Mouse (Mus musculus): ENCODE measurements around the gene Sfta2. TPM values are rescaled to one million over a fixed set of nuclear protein-coding genes. Genes with fewer than 3 reads are reported as not detected.

The Sfta2 gene
- not detected in 2 replicates for polyA plus RNA-seq (2012; rRNA removed)

GRCm38 (mm10) chr17:35601249-35601648 is at the start of gene Sfta2:
Gene Sfta2 (plus strand): TSS chr17:35601549.

DNA sequence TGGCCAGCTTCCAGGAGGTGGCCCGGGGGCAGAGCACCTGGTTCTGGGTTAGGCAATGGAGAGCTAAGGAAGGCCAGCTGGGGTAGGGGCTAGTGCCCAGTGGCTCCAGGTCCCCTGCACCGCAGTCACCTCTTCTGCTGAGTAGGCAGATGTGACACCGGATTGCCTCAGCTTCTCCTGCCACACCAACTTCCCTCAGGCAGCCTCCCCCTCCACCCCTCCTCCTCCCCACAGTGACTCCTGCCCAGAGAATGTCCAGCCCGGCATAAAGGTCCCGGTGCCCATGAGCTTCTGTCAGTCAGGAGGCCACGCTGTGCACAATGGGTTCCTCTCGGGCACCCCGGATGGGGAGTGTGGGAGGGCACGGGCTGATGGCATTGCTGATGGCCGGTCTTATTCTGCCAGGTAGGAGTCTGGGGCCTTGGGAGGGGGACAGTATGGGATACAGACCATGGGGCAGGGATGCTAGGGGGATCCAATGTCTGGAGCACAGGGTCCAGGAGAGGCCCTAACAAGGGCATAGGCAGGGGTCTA is 49.4 kb upstream of the Sfta2 start, which contains the start of gene Cdsn:
Gene Cdsn, plus strand, starts transcription at position 248 of the 534 bp plus-strand sequence.

GRCm38 (mm10) chr17:35567150-35567549 is 34.2 kb upstream of the Sfta2 start, which contains the start of gene 2300002M23Rik:
Gene 2300002M23Rik (plus strand): TSS chr17:35567450.

DNA sequence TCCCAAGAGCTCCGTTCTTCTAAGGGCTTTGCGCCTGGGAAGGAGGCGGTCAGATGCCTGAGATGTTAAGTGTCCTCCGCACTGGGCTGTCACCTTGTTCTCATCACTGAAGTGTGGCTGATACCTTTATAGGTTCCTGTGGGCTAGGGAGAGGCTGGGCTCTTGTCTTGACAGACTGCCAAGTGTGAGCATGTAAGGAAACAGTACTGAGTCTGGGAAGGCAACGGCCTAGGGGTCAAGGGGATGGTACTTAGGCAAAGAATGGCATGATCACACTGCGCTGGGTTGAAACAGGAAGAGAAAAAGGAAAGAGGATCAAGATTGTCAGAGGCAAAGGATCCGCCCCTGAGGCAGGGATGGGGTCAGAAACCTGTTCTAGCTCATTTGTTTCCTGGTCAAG is 25.2 kb downstream of the Sfta2 start, which contains the start of gene Gm9573:
Gene Gm9573, minus strand, starts transcription at position 101 of the 400 bp plus-strand sequence.

DNA sequence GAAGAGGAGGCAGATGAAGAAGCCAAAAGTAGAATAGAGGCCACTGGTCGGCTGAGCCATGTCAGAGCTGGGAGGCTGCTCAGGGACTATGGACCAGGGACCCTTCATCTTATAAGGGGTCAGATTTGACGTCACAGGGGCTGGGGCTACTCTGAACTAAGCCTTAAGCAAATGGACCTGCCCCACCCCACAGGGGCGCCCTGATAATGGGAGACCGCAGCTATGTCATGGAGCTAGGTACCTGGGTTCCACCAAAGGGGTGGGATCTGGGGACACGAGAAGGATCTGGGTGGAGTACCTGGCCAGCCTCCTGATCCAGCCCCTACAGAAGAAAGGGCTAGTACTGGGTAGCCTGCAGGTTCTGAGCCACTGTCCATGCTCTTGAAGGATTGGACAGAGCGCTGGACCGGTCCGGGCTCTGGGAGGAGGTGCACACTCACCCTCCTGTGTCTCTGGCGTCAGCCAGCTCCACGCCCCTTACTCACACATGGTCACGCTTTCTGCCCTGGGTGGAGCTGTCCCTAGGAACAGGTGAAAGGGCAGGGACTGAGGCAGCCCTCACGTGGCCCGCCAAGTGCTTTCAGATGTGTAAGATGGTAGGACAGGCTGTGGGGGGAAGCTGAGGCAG is 42.4 kb downstream of the Sfta2 start, which contains the start of gene Mucl3:
Gene Mucl3, minus strand, starts transcription at position 87 of the 628 bp plus-strand sequence.

DNA sequence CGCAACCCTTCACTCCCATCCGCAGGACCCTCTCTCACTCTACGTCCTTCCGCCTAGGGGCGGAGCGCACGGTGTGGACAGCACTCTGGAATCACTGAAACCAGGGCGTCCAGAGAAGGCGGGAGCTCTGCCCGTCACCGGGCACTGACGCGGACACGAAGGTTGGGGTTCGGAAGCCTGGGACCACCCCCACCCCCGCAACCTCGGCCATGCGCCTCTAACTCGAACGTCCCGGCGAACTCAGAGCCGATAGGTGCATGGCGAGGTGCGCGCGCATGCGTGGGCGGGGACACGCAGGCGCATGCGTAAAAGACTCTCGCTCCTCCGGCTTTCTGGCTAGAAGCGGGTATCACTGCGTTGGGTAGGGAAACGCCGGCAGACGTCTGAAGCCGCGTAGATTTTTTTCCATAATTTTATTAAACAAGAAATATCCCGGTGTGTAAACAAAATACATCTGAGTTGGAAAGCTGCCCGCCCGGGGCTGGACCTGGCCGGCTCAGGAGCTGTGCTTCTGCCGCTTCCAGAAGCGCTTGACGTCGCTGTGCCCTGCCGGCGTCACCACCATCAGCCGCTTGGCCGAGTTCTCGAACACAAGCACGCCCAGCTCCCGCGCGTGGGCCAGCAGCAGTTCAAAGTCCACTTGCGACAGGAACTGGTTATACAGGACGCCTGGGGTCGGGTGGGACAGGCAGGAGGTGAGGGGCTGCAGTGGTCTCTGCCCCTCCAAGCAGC is 66.2 kb downstream of the Sfta2 start, which contains the start of gene Vars2:
Gene Vars2, minus strand, starts transcription at position 259 of the 732 bp plus-strand sequence.

DNA sequence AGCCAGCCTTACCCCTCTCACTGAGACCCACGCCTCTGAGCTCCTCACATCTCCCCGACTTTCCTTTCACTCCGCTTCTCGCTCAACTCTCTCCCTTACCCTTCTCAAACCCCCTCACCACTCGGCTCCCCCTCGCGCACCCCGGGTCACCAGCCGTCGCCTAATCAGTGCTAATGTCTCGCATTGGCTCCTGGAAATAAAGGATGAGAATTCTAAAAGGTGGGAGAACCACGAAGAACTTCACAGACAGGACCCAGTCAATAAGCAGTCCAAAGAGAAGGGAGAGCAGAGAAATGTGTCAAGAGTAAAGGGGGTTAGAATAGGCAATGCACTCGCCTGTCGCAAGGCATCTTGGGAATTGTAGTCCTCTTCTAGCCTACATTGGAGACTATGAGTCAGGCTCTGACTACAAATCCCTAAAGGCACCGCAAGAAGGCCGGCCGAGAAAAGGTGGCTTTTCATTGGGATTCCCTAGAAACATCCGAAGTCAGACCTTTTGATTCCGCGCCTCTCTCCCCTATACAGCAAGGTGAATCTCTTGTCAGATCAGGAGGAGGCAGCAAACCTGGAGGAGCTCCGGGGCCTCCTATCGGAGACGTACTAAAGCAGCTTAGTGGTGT is 72.2 kb downstream of the Sfta2 start, which contains the start of gene Gtf2h4:
Gene Gtf2h4, minus strand, starts transcription at position 324 of the 620 bp plus-strand sequence.

Other genes with a start within 250 kb of the Sfta2 start
- 6.6 and 6.8 TPM in 2 replicates for gene H2-Q4, start 221.9 kb upstream of the Sfta2 start, polyA plus RNA-seq (2012; rRNA removed)
- 10.0 and 11.4 TPM in 2 replicates for gene H2-Q6, start 176.7 kb upstream of the Sfta2 start, polyA plus RNA-seq (2012; rRNA removed)
- gene H2-Q7, start 162.4 kb upstream of the Sfta2 start, polyA plus RNA-seq (2012; rRNA removed): 20.5 and 21.9 TPM in 2 replicates
- 112 and 136 TPM in 2 replicates for gene H2-Q10, start 131.5 kb upstream of the Sfta2 start, polyA plus RNA-seq (2012; rRNA removed)
- gene Pou5f1, start 95.5 kb upstream of the Sfta2 start, polyA plus RNA-seq (2012; rRNA removed): not detected in 2 replicates
- gene Tcf19, start 84.7 kb upstream of the Sfta2 start, polyA plus RNA-seq (2012; rRNA removed): 27.3 and 35.3 TPM in 2 replicates
- 9.6 and 9.9 TPM in 2 replicates for gene Cchcr1, start 84.4 kb upstream of the Sfta2 start, polyA plus RNA-seq (2012; rRNA removed)
- 0.03 and 0.12 TPM in 2 replicates for gene Psors1c2, start 68.3 kb upstream of the Sfta2 start, polyA plus RNA-seq (2012; rRNA removed)
- gene Cdsn, start 49.4 kb upstream of the Sfta2 start, polyA plus RNA-seq (2012; rRNA removed): 0.02 TPM in 1 of 2 replicates, not detected in the other
- gene 2300002M23Rik, start 34.1 kb upstream of the Sfta2 start, polyA plus RNA-seq (2012; rRNA removed): not detected in 2 replicates
- gene Gm9573, start 25.1 kb downstream of the Sfta2 start, polyA plus RNA-seq (2012; rRNA removed): not detected in 2 replicates
- 0.02 TPM in 1 of 2 replicates, not detected in the other for gene Mucl3, start 42.1 kb downstream of the Sfta2 start, polyA plus RNA-seq (2012; rRNA removed)
- gene Vars2, start 66.0 kb downstream of the Sfta2 start, polyA plus RNA-seq (2012; rRNA removed): 7.1 and 7.8 TPM in 2 replicates
- gene Gtf2h4, start 72.2 kb downstream of the Sfta2 start, polyA plus RNA-seq (2012; rRNA removed): 15.6 and 17.6 TPM in 2 replicates
- gene Ddr1, start 103.1 kb downstream of the Sfta2 start, polyA plus RNA-seq (2012; rRNA removed): 0.91 and 1.4 TPM in 2 replicates
- gene Ier3, start 220.1 kb downstream of the Sfta2 start, polyA plus RNA-seq (2012; rRNA removed): 7.2 and 9.8 TPM in 2 replicates
- 31.6 and 34.3 TPM in 2 replicates for gene Flot1, start 221.7 kb downstream of the Sfta2 start, polyA plus RNA-seq (2012; rRNA removed)
- 448 and 489 TPM in 2 replicates for gene Tubb5, start 236.8 kb downstream of the Sfta2 start, polyA plus RNA-seq (2012; rRNA removed)
- 10.0 and 10.7 TPM in 2 replicates for gene Mdc1, start 240.0 kb downstream of the Sfta2 start, polyA plus RNA-seq (2012; rRNA removed)

Measured in liver, embryonic 14 days (tissue).